Mouse (Mus musculus) limb, embryonic 12.5 days (tissue): ENCODE results near the gene Pla2g1b. TPM values are rescaled to one million over a fixed set of nuclear protein-coding genes. Genes with fewer than 3 reads are reported as not detected.
"Not testable (repeated sequence)": the region's sequence is repeated elsewhere in the genome, so short reads cannot be mapped to it uniquely, and the experiment has no call there.

Experiments used
- ATAC-seq: fragments of 200-750 bp; cut with Nextera tagmentation; 2 replicates; pipeline ENCODE4 v1.8.0; 2017; ENCODE audit warnings: low read depth, moderate TSS enrichment; ENCODE audit not compliant: insufficient number of reproducible peaks, insufficient read depth, low FRiP score, low TSS enrichment
- H3K27ac ChIP-seq: fragments of 300-500 bp; sonication (generic); 2 replicates; pipeline ENCODE4 v1.5.1; 2016; ENCODE audit warnings: mild to moderate bottlenecking, moderate library complexity
- H3K27me3 ChIP-seq: fragments of 300-500 bp; sonication (generic); 2 replicates; pipeline ENCODE4 v1.6.1; 2016; ENCODE audit warnings: mild to moderate bottlenecking, moderate library complexity
- H3K36me3 ChIP-seq: fragments of 300-500 bp; sonication (generic); 2 replicates; pipeline ENCODE4 v1.6.1; 2016; ENCODE audit warnings: mild to moderate bottlenecking, moderate library complexity
- H3K4me1 ChIP-seq: fragments of 300-500 bp; sonication (generic); replicated peaks from 2 replicates; pipeline ENCODE4 v1.6.1; 2016
- H3K4me2 ChIP-seq: fragments of 300-500 bp; sonication (generic); 2 replicates; pipeline ENCODE4 v1.6.1; 2016; ENCODE audit warnings: mild to moderate bottlenecking, moderate library complexity
- H3K4me3 ChIP-seq: fragments of 300-500 bp; sonication (generic); replicated peaks from 2 replicates; pipeline ENCODE4 v1.5.1; 2016; ENCODE audit warnings: mild to moderate bottlenecking
- H3K9ac ChIP-seq: fragments of 300-500 bp; sonication (generic); replicated peaks from 2 replicates; pipeline ENCODE4 v1.6.1; 2016; ENCODE audit warnings: mild to moderate bottlenecking, moderate library complexity
- H3K9me3 ChIP-seq: fragments of 300-500 bp; sonication (generic); 2 replicates; pipeline ENCODE4 v1.6.1; 2016; ENCODE audit warnings: mild to moderate bottlenecking, moderate library complexity
- WGBS: fragments of 180-500 bp; shearing (Covaris S2); methylation state at CpG from one replicate; pipeline ENCODE4 v1.1.7; 2016; 5-methylcytosine and 5-hydroxymethylcytosine counted together
- polyA plus RNA-seq: library from polyadenylated mRNA; unstranded; fragments of >200 nt; fragmentation: Nextera tagmentation; extraction: Ambion mirVana; gene quantifications from 2 replicates; pipeline ENCODE4 v1.2.1, GENCODE M21; 2016

The Pla2g1b gene
- polyA plus RNA-seq, 1 experiment from 2014 or later = not detected

GRCm38 (mm10) chr5:115495618-115496017 is 29.6 kb downstream of the Pla2g1b start:
- peaks cover 25% of the 10 kb centered on the region for H3K4me1 ChIP-seq
- not testable (repeated sequence) for H3K9me3 ChIP-seq, H3K36me3 ChIP-seq, H3K4me3 ChIP-seq, H3K27ac ChIP-seq, H3K27me3 ChIP-seq, H3K4me2 ChIP-seq, H3K9ac ChIP-seq, ATAC-seq
- 86% methylated on average over 3 of the region's 3 CpGs for WGBS

GRCm38 (mm10) chr5:115497033-115497432 is 31.0 kb downstream of the Pla2g1b start:
- ATAC-seq = no peak
- Histone ChIP-seq H3K9me3 (no peaks in the 10 kb centered on the region), H3K27me3 (no peaks in the 10 kb centered on the region), H3K4me1 (peaks cover 15% of the 10 kb centered on the region), H3K4me2 (no peak overlapping the region), H3K27ac (no peak overlapping the region), H3K4me3 (no peak overlapping the region), H3K36me3 (no peaks in the 10 kb centered on the region), H3K9ac (no peak overlapping the region)
- WGBS = 82% methylated on average over 7 of the region's 7 CpGs

- 47% methylated on average over 9 of the region's 9 CpGs for WGBS
- no peak for ATAC-seq
- Histone ChIP-seq H3K4me1 (peaks cover 4% of the 10 kb centered on the region), H3K36me3 (no peaks in the 10 kb centered on the region), H3K27me3 (no peaks in the 10 kb centered on the region), H3K9me3 (no peaks in the 10 kb centered on the region), H3K4me3 (no peak overlapping the region), H3K4me2 (no peak overlapping the region), H3K9ac (no peak overlapping the region), H3K27ac (no peak overlapping the region)
Measured at GRCm38 (mm10) chr5:115498307-115499240, 32.5 kb downstream of the Pla2g1b start.

GRCm38 (mm10) chr5:115500383-115500935 is 34.4 kb downstream of the Pla2g1b start:
- WGBS = 83% methylated on average over 12 of the region's 12 CpGs
- H3K4me1 ChIP-seq = no peaks in the 10 kb centered on the region
- H3K9ac ChIP-seq = no peak overlapping the region
- H3K27ac ChIP-seq = no peak overlapping the region
- no peaks in the 10 kb centered on the region for H3K9me3 ChIP-seq
- no peaks in the 10 kb centered on the region for H3K36me3 ChIP-seq
- H3K27me3 ChIP-seq = no peaks in the 10 kb centered on the region
- ATAC-seq = no peak
- H3K4me3 ChIP-seq = no peak overlapping the region
- no peak overlapping the region for H3K4me2 ChIP-seq

- H3K9ac ChIP-seq = no peak overlapping the region
- no peak overlapping the region for H3K4me2 ChIP-seq
- 64% methylated on average over 12 of the region's 12 CpGs for WGBS
- H3K27me3 ChIP-seq = no peaks in the 10 kb centered on the region
- H3K9me3 ChIP-seq = no peaks in the 10 kb centered on the region
- H3K4me3 ChIP-seq = no peak overlapping the region
- no peaks in the 10 kb centered on the region for H3K36me3 ChIP-seq
- H3K4me1 ChIP-seq = peaks cover 13% of the 10 kb centered on the region
- ATAC-seq = no peak
- no peak overlapping the region for H3K27ac ChIP-seq
Measured at GRCm38 (mm10) chr5:115503035-115503434, 37.0 kb downstream of the Pla2g1b start.

GRCm38 (mm10) chr5:115505617-115506016 is 39.6 kb downstream of the Pla2g1b start:
- H3K4me1 ChIP-seq = peaks cover 37% of the 10 kb centered on the region
- not testable (repeated sequence) for H3K9ac ChIP-seq, ATAC-seq, H3K36me3 ChIP-seq, H3K27ac ChIP-seq, H3K4me2 ChIP-seq, H3K4me3 ChIP-seq, H3K9me3 ChIP-seq, H3K27me3 ChIP-seq
- 77% methylated on average over 4 of the region's 4 CpGs for WGBS

- ATAC-seq = peak; percentile 66
- H3K27ac ChIP-seq = peak within 1 kb of the TSS; percentile 45
- no peaks in the 10 kb centered on the region for H3K27me3 ChIP-seq
- H3K4me3 ChIP-seq = peak within 1 kb of the TSS; percentile 95
- no peaks in the 10 kb centered on the region for H3K9me3 ChIP-seq
- WGBS = 1% methylated on average over 61 of the region's 74 CpGs
- H3K9ac ChIP-seq = peak within 1 kb of the TSS; percentile 91
- peaks cover 37% of the 10 kb centered on the region for H3K4me1 ChIP-seq
- peak within 1 kb of the TSS; percentile 93 for H3K4me2 ChIP-seq
- H3K36me3 ChIP-seq = no peaks in the 10 kb centered on the region
Measured at GRCm38 (mm10) chr5:115506454-115507201, 40.6 kb downstream of the Pla2g1b start, which contains the start of gene Pxn. TSS of gene Pxn (plus strand) at chr5:115506676.

- Histone ChIP-seq H3K4me1 (peaks cover 42% of the 10 kb centered on the region), H3K27ac (no peak overlapping the region), H3K4me3 (peak overlapping the region; percentile 95), H3K36me3 (no peaks in the 10 kb centered on the region), H3K27me3 (no peaks in the 10 kb centered on the region), H3K9me3 (no peaks in the 10 kb centered on the region), H3K4me2 (peak overlapping the region; percentile 93), H3K9ac (peak overlapping the region; percentile 91)
- WGBS = 24% methylated on average over 12 of the region's 12 CpGs
- 0 out of 2 replicates have a peak, but pooled peaks have one; percentile 18 for ATAC-seq
Measured at GRCm38 (mm10) chr5:115507267-115507980, 41.4 kb downstream of the Pla2g1b start.

GRCm38 (mm10) chr5:115507981-115508858 is 42.2 kb downstream of the Pla2g1b start:
- H3K27ac ChIP-seq = peak overlapping the region; percentile 54
- 54% methylated on average over 18 of the region's 18 CpGs for WGBS
- H3K27me3 ChIP-seq = no peaks in the 10 kb centered on the region
- peak overlapping the region; percentile 93 for H3K4me2 ChIP-seq
- peaks cover 4% of the 10 kb centered on the region; the same call in 1 of the 2 replicates for H3K36me3 ChIP-seq
- no peaks in the 10 kb centered on the region for H3K9me3 ChIP-seq
- H3K9ac ChIP-seq = peak overlapping the region; percentile 91
- peak overlapping the region; percentile 95 for H3K4me3 ChIP-seq
- peaks cover 42% of the 10 kb centered on the region for H3K4me1 ChIP-seq
- ATAC-seq = no peak

- H3K27ac ChIP-seq = peak overlapping the region; percentile 54
- no peaks in the 10 kb centered on the region for H3K9me3 ChIP-seq
- 37% methylated on average over 10 of the region's 10 CpGs for WGBS
- peak overlapping the region; percentile 95 for H3K4me3 ChIP-seq
- ATAC-seq = no peak
- peak overlapping the region; percentile 91 for H3K9ac ChIP-seq
- no peaks in the 10 kb centered on the region for H3K27me3 ChIP-seq
- H3K4me2 ChIP-seq = peak overlapping the region; percentile 93
- H3K36me3 ChIP-seq = peaks cover 10% of the 10 kb centered on the region; the same call in 1 of the 2 replicates
- H3K4me1 ChIP-seq = peaks cover 46% of the 10 kb centered on the region
Measured at GRCm38 (mm10) chr5:115508859-115509147, 42.7 kb downstream of the Pla2g1b start.
